Mouse (Mus musculus) brain, embryonic 14.5 days (tissue): Measurements from ENCODE around the gene Ucp1.

ENCODE experiments used
- CTCF ChIP-seq: fragments of 200-500 bp; IDR thresholded peaks from 2 replicates; pipeline ENCODE4 v1.5.1; 2012; ENCODE audit warnings: inconsistent platforms, mild to moderate bottlenecking, moderate library complexity, borderline replicate concordance; ENCODE audit not compliant: insufficient read depth, insufficient read length; ENCODE audit errors: extremely low read depth
- POLR2A ChIP-seq: fragments of 200-500 bp; IDR thresholded peaks from 2 replicates; pipeline ENCODE4 v1.6.1; 2012; ENCODE audit warnings: mild to moderate bottlenecking, inconsistent platforms, borderline replicate concordance; ENCODE audit not compliant: poor library complexity, insufficient read depth, insufficient read length, severe bottlenecking; ENCODE audit errors: extremely low read depth

GRCm38 (mm10) chr8:83332864-83333263, 42.7 kb downstream of the Ucp1 start:
- TF ChIP-seq CTCF (no peak), POLR2A (no peak)
